ENCODE assay signal across 8 mouse cellular contexts in the genomic region with DNA sequence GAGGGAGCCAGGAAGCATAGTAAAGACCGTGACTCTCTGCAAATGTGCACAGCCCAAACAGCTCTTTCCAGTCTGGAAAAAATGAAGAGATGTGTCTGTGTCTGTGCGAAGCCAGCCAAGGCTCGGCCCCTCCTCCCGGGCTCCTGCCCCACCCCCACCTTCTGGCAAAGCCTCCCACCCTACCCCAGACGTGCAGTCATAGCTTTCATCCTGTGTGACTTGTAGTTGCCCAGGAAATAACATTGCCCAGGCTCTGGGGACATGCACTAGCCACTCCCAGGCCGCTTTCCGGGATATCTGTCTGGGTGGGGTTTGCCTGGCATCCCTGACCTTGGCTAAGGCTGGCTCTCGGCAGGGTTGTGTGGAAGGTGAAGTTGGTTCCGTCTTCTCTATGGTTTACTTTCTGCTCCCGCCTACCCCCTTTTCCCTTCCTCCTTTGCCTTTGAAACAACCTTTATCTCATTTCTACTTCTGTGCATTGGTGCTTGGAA. TPM values are rescaled to one million over a fixed set of nuclear protein-coding genes. Genes with fewer than 3 reads are reported as not detected.
DNase-seq lines count a peak whose midpoint lies in the region; ATAC-seq and TF ChIP-seq lines count a peak whose summit lies in the region.

No protein-coding gene starts in this region.

- 17% methylated on average over 10 of the region's 10 CpGs for WGBS in embryonic facial prominence, embryonic 10.5 days
- WGBS in liver, postnatal 0 days (ENCODE audit: insufficient replicate concordance) = 37% methylated on average over 10 of the region's 10 CpGs
- 11% methylated on average over 10 of the region's 10 CpGs for WGBS in neural tube, embryonic 13.5 days

- H3K4me2 ChIP-seq in liver, postnatal 0 days (ENCODE audit: low read depth, low read length) = 0 out of 2 replicates have a peak overlapping the region, but pooled peaks have one; percentile 27
- H3K4me2 ChIP-seq in neural tube, embryonic 13.5 days = peak overlapping the region; percentile 39

- intact Hi-C loops in heart, postnatal 25 days (cut with DNase I) = no loop called here

- ATAC-seq in liver, postnatal 0 days = no peak
- peak; percentile 78 for ATAC-seq in neural tube, embryonic 13.5 days (ENCODE audit: low read depth)
- ATAC-seq in erythroid progenitor cell, adult 5-6 weeks (replicated peaks; ENCODE audit: low FRiP score, poor library complexity, severe bottlenecking) = no peak

- peak; percentile 66 for DNase-seq in adrenal gland, postnatal 10 days
- DNase-seq in adrenal gland, adult 8-10 months = no peak
- DNase-seq in embryonic facial prominence, embryonic 10.5 days (ENCODE audit: low spot score) = peak; percentile 64
- DNase-seq in heart, postnatal 25 days (ENCODE audit: low spot score) = peak; percentile 28
- DNase-seq in liver, postnatal 0 days = no peak
- DNase-seq in thymus, postnatal 14 days = no peak

- H3K9ac ChIP-seq in liver, postnatal 0 days (replicated peaks) = no peak overlapping the region
- H3K9ac ChIP-seq in neural tube, embryonic 13.5 days = peak overlapping the region; percentile 43; the same call in 1 of the 2 replicates

- H3K36me3 ChIP-seq in embryonic facial prominence, embryonic 10.5 days (replicated peaks) = peaks cover 7% of the 10 kb centered on the region
- H3K36me3 ChIP-seq in liver, postnatal 0 days (replicated peaks; ENCODE audit: insufficient read depth, low read length) = no peaks in the 10 kb centered on the region
- no peaks in the 10 kb centered on the region for H3K36me3 ChIP-seq in neural tube, embryonic 13.5 days

- TF ChIP-seq CTCF in liver, postnatal 0 days (IDR thresholded peaks at IDR 0.05; ENCODE audit: low read depth) = no peak

- peaks cover 43% of the 10 kb centered on the region for H3K4me1 ChIP-seq in embryonic facial prominence, embryonic 10.5 days
- peaks cover 10% of the 10 kb centered on the region; the same call in 1 of the 2 replicates for H3K4me1 ChIP-seq in liver, postnatal 0 days (ENCODE audit: insufficient read depth)
- peaks cover 49% of the 10 kb centered on the region for H3K4me1 ChIP-seq in neural tube, embryonic 13.5 days (replicated peaks)

- peak overlapping the region; percentile 80 for H3K27ac ChIP-seq in embryonic facial prominence, embryonic 10.5 days (replicated peaks)
- no peak overlapping the region for H3K27ac ChIP-seq in liver, postnatal 0 days (ENCODE audit: low read depth)
- peak overlapping the region; percentile 84 for H3K27ac ChIP-seq in neural tube, embryonic 13.5 days (replicated peaks)

- no peak for TF ChIP-seq EP300 in liver, postnatal 0 days (IDR thresholded peaks at IDR 0.05; ENCODE audit: low read depth)

- no peaks in the 10 kb centered on the region for H3K9me3 ChIP-seq in embryonic facial prominence, embryonic 10.5 days
- H3K9me3 ChIP-seq in liver, postnatal 0 days (ENCODE audit: low read length) = no peaks in the 10 kb centered on the region
- no peaks in the 10 kb centered on the region for H3K9me3 ChIP-seq in neural tube, embryonic 13.5 days

- no peaks in the 10 kb centered on the region for H3K27me3 ChIP-seq in embryonic facial prominence, embryonic 10.5 days (replicated peaks; ENCODE audit: low read depth, poor library complexity, severe bottlenecking)
- H3K27me3 ChIP-seq in liver, postnatal 0 days (ENCODE audit: insufficient read depth, low read length) = no peaks in the 10 kb centered on the region
- H3K27me3 ChIP-seq in neural tube, embryonic 13.5 days = no peaks in the 10 kb centered on the region

- peak overlapping the region; percentile 16; the same call in 1 of the 2 replicates for H3K4me3 ChIP-seq in embryonic facial prominence, embryonic 10.5 days
- H3K4me3 ChIP-seq in liver, postnatal 0 days (ENCODE audit: low read depth, low read length) = no peak overlapping the region
- H3K4me3 ChIP-seq in neural tube, embryonic 13.5 days = no peak overlapping the region

RNA-seq across cellular contexts. Expression of a gene that starts 26.6 kb away (rescaled TPM):
- total RNA-seq in adrenal gland, postnatal 10 days (2021) = 10 to 100 TPM; 65.7 to 80.1 TPM
- total RNA-seq in adrenal gland, adult 8-10 months (2022) = 100 to 1,000 TPM in 2 of 4 experiments, 10 to 100 TPM in 2; 62.9 to 122 (median 86.9) TPM
- polyA plus RNA-seq in embryonic facial prominence, embryonic 10.5 days (2016; fragmentation: Nextera tagmentation; extraction: Ambion mirVana) = 30.3 and 34.2 TPM in 2 replicates
- 10 to 100 TPM; 52.7 to 53.4 TPM for total RNA-seq in heart, postnatal 25 days (2021)
- 27.2 and 32.2 TPM in 2 replicates for polyA plus RNA-seq in liver, postnatal 0 days (2015; fragmentation: Nextera tagmentation; extraction: Ambion mirVana)
- 78.3 and 83.7 TPM in 2 replicates for polyA plus RNA-seq in neural tube, embryonic 13.5 days (2015; fragmentation: Nextera tagmentation; extraction: Ambion mirVana)
- 27.2 and 35.3 TPM in 2 replicates for total RNA-seq in erythroid progenitor cell, adult 5-6 weeks (2015; ENCODE audit: low replicate concordance)
- total RNA-seq in erythroid progenitor cell, adult 5-6 weeks (2017; ENCODE audit: low replicate concordance) = 23.0 and 23.6 TPM in 2 replicates

RNA-seq across cellular contexts. Expression of a gene that starts 37.5 kb away (rescaled TPM):
- total RNA-seq in adrenal gland, postnatal 10 days (2021) = not detected
- total RNA-seq in adrenal gland, adult 8-10 months (2022) = under 1 TPM in 1 of 4 experiments, not detected in 3; 0.30 TPM
- not detected in 2 replicates for polyA plus RNA-seq in embryonic facial prominence, embryonic 10.5 days (2016; fragmentation: Nextera tagmentation; extraction: Ambion mirVana)
- not detected for total RNA-seq in heart, postnatal 25 days (2021)
- polyA plus RNA-seq in liver, postnatal 0 days (2015; fragmentation: Nextera tagmentation; extraction: Ambion mirVana) = not detected in 2 replicates
- 1.7 and 2.0 TPM in 2 replicates for polyA plus RNA-seq in neural tube, embryonic 13.5 days (2015; fragmentation: Nextera tagmentation; extraction: Ambion mirVana)
- not detected in 2 replicates for total RNA-seq in erythroid progenitor cell, adult 5-6 weeks (2015; ENCODE audit: low replicate concordance)
- not detected in 2 replicates for total RNA-seq in erythroid progenitor cell, adult 5-6 weeks (2017; ENCODE audit: low replicate concordance)

Comparison
In these comparisons a context has a peak if more than half of its experiments do, and no peak if none do; other contexts are left out.
1. DNase-seq: peak in adrenal gland, postnatal 10 days (single experiment), embryonic facial prominence, embryonic 10.5 days (single experiment) and heart, postnatal 25 days (single experiment); none in adrenal gland, adult 8-10 months (single experiment), liver, postnatal 0 days (single experiment) and thymus, postnatal 14 days (single experiment).